Mouse (Mus musculus): ENCODE measurements around the gene Kbtbd6.
A peak's percentile ranks its signal among the peaks of the same experiment; 100 is the strongest.
"Not testable (repeated sequence)": the region's sequence is repeated elsewhere in the genome, so short reads cannot be mapped to it uniquely, and the experiment has no call there.

Kbtbd6 gene

DNA sequence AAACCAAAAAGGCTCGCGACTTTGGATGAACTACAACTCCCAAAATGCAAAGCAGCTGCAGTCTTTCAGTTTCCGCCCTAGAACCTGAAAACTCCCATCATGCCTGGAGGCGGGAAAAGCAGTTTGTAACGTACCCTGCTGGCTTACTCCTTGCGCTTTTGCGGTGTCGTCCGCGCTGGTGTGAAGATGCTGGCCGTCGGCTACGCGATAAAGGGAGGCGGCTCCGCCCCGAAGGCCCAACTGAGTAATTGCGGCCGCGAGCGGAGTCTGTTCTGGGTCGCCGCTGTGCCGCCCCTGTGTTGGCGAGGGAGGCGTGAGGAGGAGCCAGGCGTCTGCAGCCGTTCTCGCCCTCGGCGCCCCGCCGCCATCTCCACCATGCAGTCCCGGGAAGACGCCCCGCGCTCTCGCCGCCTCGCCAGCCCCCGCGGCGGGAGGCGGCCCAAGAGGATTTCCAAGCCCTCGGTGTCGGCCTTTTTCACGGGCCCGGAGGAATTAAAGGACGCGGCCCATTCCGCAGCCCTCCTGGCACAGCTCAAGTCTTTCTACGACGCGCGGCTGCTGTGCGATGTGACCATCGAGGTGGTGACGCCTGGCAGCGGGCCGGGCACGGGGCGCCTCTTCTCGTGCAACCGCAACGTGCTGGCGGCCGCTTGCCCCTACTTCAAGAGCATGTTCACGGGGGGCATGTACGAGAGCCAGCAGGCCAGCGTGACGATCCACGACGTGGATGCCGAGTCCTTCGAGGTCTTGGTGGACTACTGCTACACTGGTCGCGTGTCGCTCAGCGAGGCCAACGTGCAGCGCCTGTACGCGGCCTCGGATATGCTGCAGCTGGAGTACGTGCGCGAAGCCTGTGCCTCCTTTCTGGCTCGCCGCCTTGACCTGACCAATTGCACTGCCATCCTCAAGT, at the start of gene Kbtbd6:
Kbtbd6 (plus strand) TSS at position 155 of the 910 bp plus-strand sequence.
- DNase-seq: peak; percentile 68 to 74

DNA sequence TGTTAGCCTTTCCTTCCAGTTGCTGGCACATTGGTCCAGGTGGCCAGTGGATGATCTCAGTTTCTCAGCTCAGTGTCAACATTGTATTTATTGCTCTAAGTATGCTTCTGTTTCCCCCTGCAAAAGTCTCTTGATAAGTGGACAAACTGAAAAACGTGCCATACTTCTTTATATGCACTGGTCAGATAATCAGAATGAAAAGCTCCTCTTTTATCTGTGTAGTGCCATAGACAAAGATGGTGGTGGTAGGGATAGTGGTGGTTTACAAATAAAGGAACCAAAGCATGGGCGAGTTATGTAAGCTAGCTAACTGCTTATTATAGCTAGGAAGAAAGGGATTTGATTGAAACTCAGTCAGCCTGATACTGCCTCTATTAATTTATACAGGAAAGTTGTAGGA, 44.0 kb upstream of the Kbtbd6 start:
- DNase-seq: no peak

DNA sequence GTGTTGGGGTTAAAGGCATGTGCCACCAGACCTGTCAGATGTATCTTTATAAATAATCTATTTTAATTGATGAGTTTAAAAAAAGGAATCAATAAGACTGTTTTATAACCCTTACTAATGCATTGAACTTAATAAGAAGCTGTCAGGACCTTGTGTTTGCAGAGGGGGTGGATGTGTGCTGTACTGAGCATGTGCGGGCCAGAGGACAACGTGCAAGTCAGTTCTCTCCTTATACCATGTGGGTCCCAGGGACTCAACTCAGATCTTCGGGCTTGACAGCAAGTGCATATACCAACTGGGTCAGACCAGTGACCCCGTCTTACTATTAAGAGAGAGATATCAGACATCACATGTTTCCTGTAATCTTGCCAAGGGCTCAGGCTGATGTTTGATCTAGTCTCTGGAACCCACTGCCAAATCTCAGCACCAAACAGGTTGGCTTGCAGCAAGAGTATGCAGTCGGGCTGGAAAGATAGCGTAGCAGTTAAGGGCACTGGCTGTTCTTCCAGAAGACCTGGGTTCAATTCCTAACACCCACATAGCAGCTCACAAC, 42.3 kb upstream of the Kbtbd6 start:
- no peak for DNase-seq

DNA sequence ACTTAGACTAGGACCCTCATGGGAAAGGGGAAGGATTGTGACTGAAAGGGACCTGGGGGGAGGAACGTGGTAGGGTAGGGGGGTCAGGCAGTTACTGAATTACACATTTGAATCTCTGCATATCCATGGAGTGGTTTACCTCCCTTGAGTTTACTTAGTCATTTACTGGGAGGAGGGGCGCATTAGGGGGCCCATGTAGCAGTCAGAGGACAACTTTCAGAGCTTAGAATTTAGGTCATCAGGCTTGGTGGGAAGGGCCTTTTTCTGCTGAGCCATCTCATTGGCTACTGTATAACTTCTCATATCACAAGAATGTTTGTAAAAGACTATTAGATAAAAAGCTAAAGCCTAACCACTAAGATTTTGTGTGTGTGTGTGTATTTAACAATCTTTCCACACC, 41.0 kb upstream of the Kbtbd6 start:
- no peak for DNase-seq

DNA sequence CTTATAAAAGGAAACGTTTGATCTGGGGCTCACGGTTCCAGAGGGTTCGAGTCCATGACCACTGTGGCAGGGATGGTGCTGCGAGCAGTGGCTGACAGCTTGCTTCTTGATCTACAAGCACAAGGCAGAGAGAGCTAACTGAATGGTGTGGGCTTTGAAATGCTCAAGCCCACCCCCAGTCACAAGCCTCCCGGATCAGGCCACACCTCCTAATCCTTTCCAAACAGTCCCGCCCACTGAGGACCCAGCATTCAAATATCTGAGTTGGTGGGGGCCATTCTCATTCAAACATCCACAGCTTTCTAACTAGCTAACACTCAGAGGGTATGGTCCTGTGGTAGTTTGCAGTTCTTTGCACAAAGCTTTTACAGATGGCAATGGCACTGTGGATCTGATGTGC, 38.5 kb upstream of the Kbtbd6 start:
- DNase-seq: no peak

DNA sequence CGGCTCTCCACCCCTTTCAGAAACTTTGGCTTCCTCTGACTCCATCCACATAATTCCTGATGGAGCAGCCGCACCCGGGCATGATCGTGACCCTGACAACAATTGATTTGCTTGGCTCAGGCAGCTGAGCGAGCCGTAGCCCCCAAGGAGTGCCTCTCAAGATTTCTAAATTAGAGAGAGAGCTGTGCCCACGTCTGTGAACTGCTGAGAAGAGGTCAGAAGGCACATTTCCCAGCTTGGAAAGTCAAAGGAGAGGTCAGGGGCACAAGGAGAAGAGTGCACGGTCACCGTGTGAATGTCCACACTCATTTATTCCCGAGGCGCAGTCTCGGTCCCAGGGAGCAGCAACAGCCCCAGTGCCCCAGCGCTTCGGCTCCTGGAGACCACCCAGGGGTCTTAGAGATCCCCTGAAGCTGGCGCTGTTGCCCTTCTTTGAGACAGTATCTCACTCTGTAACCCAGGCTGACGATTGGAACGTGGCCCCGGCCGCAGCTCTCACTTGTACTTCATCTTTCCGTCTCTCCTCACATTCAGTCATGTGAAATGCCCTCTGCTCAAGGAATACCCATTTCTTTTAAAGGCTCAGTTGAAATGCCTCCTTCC, 31.5 kb upstream of the Kbtbd6 start:
- no peak for DNase-seq

DNA sequence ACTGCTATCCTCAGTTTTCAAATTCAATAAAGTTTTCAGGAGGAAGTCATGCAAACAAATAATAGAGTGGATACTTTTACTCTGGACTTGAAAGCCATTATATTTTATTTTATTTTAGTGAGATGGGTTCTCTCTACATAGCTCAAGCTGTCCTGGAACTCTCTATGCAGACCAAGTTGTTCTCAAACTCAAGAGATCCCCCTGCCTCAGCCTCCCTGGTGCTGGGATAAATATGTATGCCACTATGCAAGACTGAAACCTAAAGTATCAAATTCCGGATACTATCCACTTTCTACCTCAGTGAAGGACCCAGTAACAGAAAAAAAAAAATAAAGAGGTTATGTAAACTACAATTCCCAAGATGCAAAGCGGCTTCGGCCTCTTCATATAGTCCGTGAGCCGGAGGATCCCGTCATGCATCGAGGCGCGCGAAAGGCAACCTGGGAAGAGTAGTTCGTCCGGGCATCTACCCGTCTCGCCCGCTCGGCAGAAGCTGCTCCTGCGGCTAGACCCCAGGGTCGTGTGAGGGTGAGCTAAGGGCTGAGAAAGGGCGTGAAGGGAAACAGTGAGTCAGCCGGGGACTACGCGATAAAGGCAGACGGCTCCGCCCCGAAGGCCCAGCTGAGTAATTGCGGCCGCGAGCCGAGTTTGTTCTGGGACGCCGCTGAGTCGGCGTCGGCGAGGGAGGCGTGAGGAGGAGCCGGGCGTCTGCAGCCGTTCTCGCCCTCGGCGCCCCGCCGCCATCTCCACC, 25.5 kb upstream of the Kbtbd6 start, which contains the start of gene Kbtbd7:
Kbtbd7 (plus strand) TSS at position 533 of the 751 bp plus-strand sequence.
- DNase-seq: peak; percentile 91 to 96

DNA sequence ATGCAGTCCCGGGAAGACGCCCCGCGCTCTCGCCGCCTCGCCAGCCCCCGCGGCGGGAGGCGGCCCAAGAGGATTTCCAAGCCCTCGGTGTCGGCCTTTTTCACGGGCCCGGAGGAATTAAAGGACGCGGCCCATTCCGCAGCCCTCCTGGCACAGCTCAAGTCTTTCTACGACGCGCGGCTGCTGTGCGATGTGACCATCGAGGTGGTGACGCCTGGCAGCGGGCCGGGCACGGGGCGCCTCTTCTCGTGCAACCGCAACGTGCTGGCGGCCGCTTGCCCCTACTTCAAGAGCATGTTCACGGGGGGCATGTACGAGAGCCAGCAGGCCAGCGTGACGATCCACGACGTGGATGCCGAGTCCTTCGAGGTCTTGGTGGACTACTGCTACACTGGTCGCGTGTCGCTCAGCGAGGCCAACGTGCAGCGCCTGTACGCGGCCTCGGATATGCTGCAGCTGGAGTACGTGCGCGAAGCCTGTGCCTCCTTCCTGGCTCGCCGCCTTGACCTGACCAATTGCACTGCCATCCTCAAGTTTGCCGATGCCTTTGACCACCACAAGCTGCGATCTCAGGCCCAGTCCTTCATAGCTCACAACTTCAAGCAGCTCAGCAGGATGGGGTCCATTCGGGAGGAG, 24.8 kb upstream of the Kbtbd6 start:
- DNase-seq: peak; percentile 8 to 25

DNA sequence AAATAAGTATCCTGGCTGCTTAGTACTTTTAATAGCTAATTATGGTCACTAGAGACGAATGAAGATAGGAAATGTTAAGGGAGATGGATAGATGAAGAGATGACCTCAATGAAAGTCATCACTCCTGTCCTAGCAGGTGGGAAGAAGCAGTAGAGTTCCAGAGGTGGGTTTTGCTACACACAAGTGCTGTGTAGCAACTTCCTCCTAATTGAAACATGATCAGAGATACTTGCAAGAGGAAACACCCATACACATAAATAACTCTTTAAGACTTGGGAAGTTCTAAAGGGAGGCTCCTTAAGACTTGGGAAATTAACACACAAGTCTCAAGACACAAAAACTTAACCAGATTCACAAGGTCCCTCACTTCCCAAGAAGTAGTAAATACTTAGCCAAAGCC, 17.6 kb upstream of the Kbtbd6 start:
- no peak for DNase-seq

DNA sequence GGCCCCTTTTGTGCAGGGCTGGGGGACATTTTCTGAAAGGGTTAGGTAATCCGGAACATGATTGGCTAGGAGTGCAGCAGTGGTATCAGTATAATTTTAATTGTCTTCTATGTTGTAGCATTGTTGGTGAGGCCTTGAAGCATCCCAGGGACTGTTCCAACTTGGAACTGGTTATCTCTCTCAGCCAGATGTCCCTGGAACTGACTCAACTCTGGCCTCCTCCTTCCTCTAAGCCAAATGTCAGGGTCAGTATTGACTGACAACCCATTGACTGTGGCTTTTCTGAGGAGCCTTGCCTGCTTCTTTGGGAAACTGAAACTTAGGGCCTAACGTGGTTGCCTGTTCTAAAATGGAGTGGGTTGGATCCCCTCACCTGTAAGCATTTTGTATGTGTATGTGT, 11.0 kb upstream of the Kbtbd6 start:
- no peak for DNase-seq

DNA sequence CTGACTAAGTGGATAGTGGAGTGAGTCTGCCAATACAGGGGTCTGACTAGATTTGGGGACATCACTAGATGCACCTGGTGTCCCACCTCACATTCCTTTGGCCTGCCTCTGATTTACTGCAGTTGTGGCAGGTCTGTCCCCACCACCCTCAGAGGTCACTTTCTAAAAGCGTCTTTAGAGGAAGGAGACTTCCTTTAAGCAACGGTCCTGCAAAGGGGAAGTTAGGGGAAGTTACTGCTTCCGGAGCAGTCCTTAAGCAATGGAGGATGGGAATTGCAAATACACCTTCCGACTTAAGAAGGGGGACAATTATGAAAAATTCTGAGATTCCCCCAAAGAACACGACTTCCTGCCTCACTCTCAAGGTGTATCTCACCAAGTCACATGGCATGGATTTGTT, 10.2 kb upstream of the Kbtbd6 start:
- no peak for DNase-seq

DNA sequence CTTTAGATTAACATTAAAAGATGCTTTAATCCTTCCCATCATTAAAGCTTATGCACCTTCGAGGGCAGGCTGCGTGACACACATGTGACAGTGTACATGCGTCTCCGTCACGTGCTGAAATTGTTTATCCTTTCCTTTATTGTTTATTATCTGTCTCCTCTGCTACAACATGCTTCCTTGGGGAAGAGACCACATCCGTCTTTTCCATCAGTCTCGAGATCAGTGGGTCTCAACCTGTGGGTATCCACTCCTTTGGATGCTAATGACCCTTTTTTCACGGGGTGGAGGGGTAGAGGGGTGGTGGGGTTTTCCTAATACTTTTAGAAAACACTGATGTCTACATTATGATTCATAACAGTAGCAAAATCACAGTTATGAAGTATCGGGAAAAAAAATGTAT, 7.0 kb upstream of the Kbtbd6 start:
- DNase-seq: no peak

DNA sequence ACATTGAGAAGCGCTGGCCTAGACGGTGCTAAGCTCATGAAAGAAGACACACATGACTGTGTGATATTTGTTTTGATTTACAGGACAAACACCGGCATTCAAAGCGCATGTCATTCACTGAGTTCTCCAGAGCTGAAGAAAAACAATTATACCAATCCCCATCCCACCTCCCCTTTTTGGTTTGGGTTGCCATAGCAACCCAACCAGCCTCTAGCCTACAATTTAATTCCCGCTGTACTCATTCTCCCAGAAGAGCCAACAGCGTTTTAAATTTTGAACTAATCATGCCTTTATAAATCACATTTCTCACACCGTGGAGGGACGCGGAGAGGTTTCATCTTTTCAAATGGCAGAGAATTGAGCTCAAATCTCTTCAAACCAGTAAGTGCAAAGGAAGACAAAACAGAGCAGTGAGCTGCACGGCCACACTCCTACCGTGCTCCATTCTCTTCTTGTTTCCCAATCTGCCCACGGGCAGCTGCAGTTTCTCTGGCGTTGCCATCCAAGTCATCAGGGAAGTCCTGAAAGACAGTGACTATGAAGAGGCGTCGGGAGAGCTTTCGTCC, 6.5 kb upstream of the Kbtbd6 start:
- DNase-seq: no peak

DNA sequence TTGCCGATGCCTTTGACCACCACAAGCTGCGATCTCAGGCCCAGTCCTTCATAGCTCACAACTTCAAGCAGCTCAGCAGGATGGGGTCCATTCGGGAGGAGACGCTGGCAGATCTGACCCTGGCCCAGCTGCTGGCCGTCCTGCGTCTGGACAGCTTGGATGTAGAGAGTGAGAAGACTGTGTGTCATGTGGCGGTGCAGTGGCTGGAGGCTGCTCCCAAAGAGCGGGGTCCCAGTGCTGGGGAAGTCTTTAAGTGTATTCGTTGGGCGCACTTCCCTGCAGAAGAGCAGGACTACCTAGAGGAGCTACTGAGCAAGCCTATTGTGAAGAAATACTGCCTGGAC, 928 bp downstream of the Kbtbd6 start:
- DNase-seq: not testable (repeated sequence)

DNA sequence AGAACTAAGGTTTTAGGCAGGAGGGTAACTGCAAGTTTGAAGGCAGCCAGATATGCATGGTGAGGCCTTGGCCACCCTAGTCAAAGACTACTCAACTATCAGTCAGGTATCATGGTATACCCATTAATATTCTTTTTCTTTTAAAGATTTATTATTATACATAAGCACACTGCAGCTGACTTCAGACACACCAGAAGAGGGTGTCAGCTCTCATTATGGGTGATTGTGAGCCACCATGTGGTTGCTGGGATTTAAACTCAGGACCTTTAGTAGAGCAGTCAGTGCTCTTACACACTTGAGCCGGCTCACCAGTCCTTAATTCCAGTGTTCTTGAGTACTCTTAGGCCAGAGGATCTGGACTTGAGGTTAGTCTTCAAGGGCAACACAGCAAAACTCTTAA, 8.8 kb downstream of the Kbtbd6 start:
- no peak for DNase-seq

DNA sequence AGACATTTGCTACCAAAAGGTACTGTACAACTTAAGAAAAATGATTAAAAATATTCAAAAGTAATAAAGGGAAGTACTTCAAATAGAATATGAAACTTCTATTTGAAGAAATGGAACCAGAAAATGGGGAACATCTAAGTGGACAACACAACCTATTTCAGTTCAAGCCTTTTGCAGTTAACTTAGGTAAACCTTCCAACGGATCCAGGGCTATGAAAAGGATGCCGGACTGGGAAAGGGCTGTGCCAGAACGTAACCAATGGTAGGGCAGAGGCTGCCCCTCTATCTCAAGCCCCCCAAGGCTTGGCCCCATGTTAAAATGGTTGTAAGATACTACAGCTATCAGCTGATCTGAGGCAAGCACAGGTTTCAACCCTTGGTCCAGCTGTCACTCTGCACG, 9.4 kb downstream of the Kbtbd6 start:
- DNase-seq: no peak

DNA sequence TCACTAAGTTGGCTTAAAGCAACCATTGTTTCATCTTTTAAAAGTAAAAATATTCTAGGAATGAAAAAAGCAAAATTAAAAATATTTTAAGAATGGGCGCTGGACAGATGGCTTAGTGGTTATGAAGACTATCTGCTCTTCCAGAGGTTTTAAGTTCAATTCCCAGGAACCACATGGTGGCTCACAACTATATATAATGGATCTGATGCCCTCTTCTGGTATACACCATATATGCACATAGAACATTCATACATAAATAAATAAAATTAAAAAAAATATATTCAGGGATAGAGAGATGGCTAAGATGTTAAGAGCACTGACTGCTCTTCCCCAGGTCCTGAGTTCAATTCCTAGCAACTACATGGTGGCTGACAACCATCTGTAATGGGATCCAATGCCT, 14.0 kb downstream of the Kbtbd6 start:
- DNase-seq: no peak

DNA sequence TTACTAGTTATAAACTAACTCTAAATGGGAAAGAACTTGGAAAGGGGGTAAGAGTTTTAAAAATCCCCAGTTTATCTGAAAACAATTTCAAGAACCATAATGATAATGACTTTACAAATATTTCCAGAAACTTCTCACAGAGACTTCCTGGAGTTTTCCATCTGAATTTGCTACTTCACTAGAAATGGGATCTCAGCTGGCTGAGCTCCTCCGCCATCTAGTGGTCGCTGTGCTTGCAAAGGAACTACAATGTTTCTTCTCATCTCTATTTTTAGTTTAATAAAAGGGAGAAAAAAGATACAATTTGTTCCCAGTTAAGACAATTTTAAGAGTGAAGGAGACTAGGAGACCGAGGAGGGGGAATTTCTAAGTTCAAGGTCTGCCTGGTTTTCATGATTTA, 16.0 kb downstream of the Kbtbd6 start:
- peak; percentile 33 to 43 for DNase-seq

DNA sequence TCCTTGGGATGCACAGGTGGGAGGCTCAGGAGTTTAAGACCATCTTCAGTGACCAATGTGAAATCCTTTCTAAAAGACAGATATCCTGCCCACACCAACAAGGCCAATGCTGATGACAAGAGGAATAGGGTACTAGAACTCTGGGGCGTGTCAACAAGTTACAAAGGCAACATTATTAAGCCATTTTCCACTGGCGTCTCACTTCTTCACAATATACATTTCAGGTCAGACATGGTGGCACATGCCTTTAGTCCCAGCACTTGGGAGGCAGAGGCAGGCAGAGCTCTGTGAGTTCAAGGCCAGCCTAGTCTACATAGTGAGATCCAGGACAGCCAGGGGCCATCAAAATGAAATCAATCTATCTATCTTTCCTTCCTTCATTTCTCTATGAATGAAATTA, 21.7 kb downstream of the Kbtbd6 start:
- no peak for DNase-seq

DNA sequence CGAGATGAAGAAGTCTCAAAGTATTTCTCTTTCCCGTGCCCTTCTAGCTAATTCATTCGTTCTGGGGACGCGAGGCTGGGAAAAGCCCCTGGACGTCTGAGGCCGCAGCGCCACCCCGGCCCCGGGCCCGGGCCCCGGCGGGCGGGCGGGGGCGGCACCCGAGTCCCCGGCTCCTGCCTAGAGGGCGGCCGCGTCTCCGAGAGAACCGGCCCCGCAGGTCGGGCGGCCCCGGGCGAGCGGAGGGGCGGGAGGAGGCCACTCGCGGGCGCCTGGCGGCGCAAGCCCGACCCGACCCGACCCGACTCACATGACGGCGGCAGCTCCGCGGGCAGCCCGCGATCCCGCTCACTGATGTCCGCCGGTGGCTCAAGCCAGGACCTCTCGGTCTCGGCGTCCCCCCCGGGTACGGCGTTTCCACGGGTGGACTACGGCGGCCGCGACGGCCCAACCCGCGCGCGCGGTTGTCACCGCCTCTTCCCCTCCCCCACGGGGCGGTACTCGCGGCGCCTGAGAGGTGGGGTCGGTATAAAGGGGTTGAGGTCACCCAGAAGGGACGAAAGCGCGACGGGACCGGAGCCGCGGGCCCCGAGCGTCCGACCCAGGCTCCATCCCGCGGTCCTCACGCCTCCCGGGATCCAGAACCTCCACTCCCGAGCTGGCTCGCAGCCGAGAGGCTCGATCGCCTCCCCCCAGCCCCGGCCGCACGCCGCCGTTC, 29.1 kb downstream of the Kbtbd6 start, which contains the start of gene Elf1:
Elf1 (plus strand) TSS at position 571 of the 715 bp plus-strand sequence.
- peak; percentile 95 to 96 for DNase-seq

DNA sequence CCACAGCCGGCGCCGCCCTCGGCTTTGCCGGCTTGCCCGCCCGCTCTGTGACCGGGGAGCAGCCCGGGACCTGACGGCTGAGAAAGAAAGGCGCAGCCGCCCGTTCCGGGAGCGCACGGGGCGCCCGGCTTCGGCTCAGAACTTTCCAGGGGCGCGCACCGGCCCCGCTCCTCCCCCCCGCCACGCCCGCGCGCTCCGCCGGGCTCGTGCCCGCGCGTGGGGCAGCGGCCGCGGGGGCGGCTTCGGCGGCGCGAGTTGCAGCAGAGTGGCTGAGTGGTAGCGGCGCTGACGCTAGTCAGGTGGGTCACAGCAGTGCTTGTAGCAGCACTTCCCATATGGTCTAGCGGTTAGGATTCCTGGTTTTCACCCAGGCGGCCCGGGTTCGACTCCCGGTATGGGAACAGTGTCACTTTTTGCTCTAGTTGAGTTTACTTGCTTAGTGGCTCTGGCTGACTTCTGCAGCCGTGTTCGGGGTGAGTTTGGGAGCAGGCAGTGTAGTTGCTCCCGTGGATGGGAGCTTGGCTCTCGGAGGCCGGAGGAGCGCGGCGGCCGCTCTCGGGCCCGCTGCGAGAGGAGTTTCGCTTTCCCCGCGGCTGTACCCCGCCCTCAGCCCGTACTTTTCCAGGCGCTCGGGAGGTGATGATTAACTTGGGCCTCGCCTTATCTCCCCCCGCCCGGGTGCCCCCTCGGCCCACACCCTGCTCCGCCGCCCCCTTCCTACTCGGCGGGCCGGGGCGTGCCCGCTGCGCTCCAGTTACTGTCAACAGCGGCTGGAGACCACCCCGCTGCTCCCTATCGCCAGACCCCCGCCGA, 29.9 kb downstream of the Kbtbd6 start, which contains the start of gene Wbp4:
Wbp4 (minus strand) TSS at position 182 of the 813 bp plus-strand sequence.
- DNase-seq: peak; percentile 93

Data from thymus, postnatal 36 days (tissue).